Mouse (Mus musculus) stomach, postnatal 0 days (tissue): ENCODE measurements around the gene Ola1.

Experiments used
- CTCF ChIP-seq: IDR thresholded peaks from 2 replicates; pipeline ENCODE4 v1.5.1; 2016; ENCODE audit warnings: antibody characterized with exemption, low read depth, mild to moderate bottlenecking, moderate library complexity
- EP300 ChIP-seq: optimal IDR thresholded peaks from 2 replicates; pipeline ENCODE3; 2016; ENCODE audit warnings: antibody characterized with exemption

- no peak for TF ChIP-seq CTCF
- peak; percentile 82 for TF ChIP-seq EP300
Measured at GRCm38 (mm10) chr2:73060259-73060585, 158.5 kb downstream of the Ola1 start.
